Mouse (Mus musculus): Measurements from ENCODE around the gene Cldn7.

DNA sequence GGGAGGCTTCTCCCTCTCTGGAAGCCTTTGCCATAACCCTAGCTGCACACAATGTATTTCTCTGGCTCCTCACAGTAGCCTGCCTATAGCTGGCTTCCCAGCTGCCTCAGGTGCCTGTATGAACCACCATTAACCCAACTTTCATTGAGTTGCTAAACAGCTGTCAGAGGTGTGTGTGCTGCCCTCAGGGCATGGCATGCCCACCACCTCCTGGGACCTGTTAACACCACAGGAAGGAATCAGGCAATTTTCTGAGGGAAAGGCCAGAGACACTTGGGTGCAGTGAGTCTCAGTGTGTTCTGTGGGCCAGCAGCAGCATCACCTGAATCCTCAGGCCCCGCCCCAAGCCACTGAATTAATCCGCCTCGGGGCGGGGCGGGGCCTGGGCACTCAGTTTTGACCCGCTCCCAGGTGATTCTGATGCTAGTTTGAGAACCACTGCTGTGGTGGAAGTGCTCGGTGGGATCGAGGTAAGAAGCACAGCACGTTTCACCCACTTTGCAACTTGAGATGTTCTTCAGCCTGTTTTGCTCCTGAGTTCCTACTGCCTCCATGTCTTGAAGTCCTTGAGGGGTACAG is 26.1 kb upstream of the Cldn7 start:
- TF ChIP-seq POLR2A (IDR thresholded peaks at IDR 0.05; ENCODE audit: insufficient read depth, low read depth, low read length) (no peak), CTCF (IDR thresholded peaks at IDR 0.05; ENCODE audit: insufficient read depth, low read depth, low read length) (no peak)
